Mouse (Mus musculus): ENCODE measurements around the gene Gm44596. TPM values are rescaled to one million over a fixed set of nuclear protein-coding genes. Genes with fewer than 3 reads are reported as not detected.

The Gm44596 gene
- polyA plus RNA-seq, 1 experiment from 2014 or later = not detected

- 91% methylated on average over 7 of the region's 7 CpGs for WGBS
- no peak overlapping the region for H3K9ac ChIP-seq (ENCODE audit: low read depth, low read length)
- H3K4me1 ChIP-seq (replicated peaks; ENCODE audit: control insufficient read depth, insufficient read depth, low read length) = no peaks in the 10 kb centered on the region
- H3K36me3 ChIP-seq (ENCODE audit: control insufficient read depth, insufficient read depth) = peaks cover 49% of the 10 kb centered on the region
- no peaks in the 10 kb centered on the region for H3K9me3 ChIP-seq (ENCODE audit: control insufficient read depth)
- H3K4me3 ChIP-seq (ENCODE audit: low read depth, low read length) = no peak overlapping the region
- no peak for ATAC-seq
- no peak overlapping the region for H3K4me2 ChIP-seq (replicated peaks; ENCODE audit: low read depth)
- H3K27ac ChIP-seq (ENCODE audit: low read depth, low read length) = no peak overlapping the region
- no peaks in the 10 kb centered on the region for H3K27me3 ChIP-seq (replicated peaks; ENCODE audit: control insufficient read depth, insufficient read depth, low read length)
- TF ChIP-seq CTCF (IDR thresholded peaks at IDR 0.05; ENCODE audit: low read depth) = no peak
Measured at GRCm38 (mm10) chr6:128408544-128409125, 33.3 kb downstream of the Gm44596 start.

- no peak for TF ChIP-seq CTCF (IDR thresholded peaks at IDR 0.05; ENCODE audit: low read depth)
- H3K27ac ChIP-seq (ENCODE audit: low read depth, low read length) = no peak overlapping the region
- no peak overlapping the region for H3K9ac ChIP-seq (ENCODE audit: low read depth, low read length)
- 95% methylated on average over 13 of the region's 13 CpGs for WGBS
- H3K36me3 ChIP-seq (ENCODE audit: control insufficient read depth, insufficient read depth) = peaks cover 49% of the 10 kb centered on the region
- ATAC-seq = no peak
- H3K9me3 ChIP-seq (ENCODE audit: control insufficient read depth) = no peaks in the 10 kb centered on the region
- no peak overlapping the region for H3K4me2 ChIP-seq (replicated peaks; ENCODE audit: low read depth)
- H3K4me1 ChIP-seq (replicated peaks; ENCODE audit: control insufficient read depth, insufficient read depth, low read length) = no peaks in the 10 kb centered on the region
- no peak overlapping the region for H3K4me3 ChIP-seq (ENCODE audit: low read depth, low read length)
- no peaks in the 10 kb centered on the region for H3K27me3 ChIP-seq (replicated peaks; ENCODE audit: control insufficient read depth, insufficient read depth, low read length)
Measured at GRCm38 (mm10) chr6:128410305-128410704, 35.0 kb downstream of the Gm44596 start.

- H3K36me3 ChIP-seq (ENCODE audit: control insufficient read depth, insufficient read depth) = peaks cover 49% of the 10 kb centered on the region
- no peak overlapping the region for H3K4me3 ChIP-seq (ENCODE audit: low read depth, low read length)
- no peak overlapping the region for H3K27ac ChIP-seq (ENCODE audit: low read depth, low read length)
- H3K27me3 ChIP-seq (replicated peaks; ENCODE audit: control insufficient read depth, insufficient read depth, low read length) = no peaks in the 10 kb centered on the region
- 18% methylated on average over 3 of the region's 3 CpGs for WGBS
- no peaks in the 10 kb centered on the region for H3K9me3 ChIP-seq (ENCODE audit: control insufficient read depth)
- ATAC-seq = 0 out of 2 replicates have a peak, but pooled peaks have one; percentile 32
- H3K4me2 ChIP-seq (replicated peaks; ENCODE audit: low read depth) = no peak overlapping the region
- peak; percentile 93 for TF ChIP-seq CTCF (IDR thresholded peaks at IDR 0.05; ENCODE audit: low read depth)
- no peak overlapping the region for H3K9ac ChIP-seq (ENCODE audit: low read depth, low read length)
- H3K4me1 ChIP-seq (replicated peaks; ENCODE audit: control insufficient read depth, insufficient read depth, low read length) = no peaks in the 10 kb centered on the region
Measured at GRCm38 (mm10) chr6:128411115-128411514, 35.8 kb downstream of the Gm44596 start.

- no peaks in the 10 kb centered on the region for H3K4me1 ChIP-seq (replicated peaks; ENCODE audit: control insufficient read depth, insufficient read depth, low read length)
- no peak overlapping the region for H3K4me3 ChIP-seq (ENCODE audit: low read depth, low read length)
- no peak for TF ChIP-seq CTCF (IDR thresholded peaks at IDR 0.05; ENCODE audit: low read depth)
- H3K27me3 ChIP-seq (replicated peaks; ENCODE audit: control insufficient read depth, insufficient read depth, low read length) = no peaks in the 10 kb centered on the region
- peaks cover 14% of the 10 kb centered on the region for H3K36me3 ChIP-seq (ENCODE audit: control insufficient read depth, insufficient read depth)
- no peak overlapping the region for H3K4me2 ChIP-seq (replicated peaks; ENCODE audit: low read depth)
- no peak overlapping the region for H3K9ac ChIP-seq (ENCODE audit: low read depth, low read length)
- H3K9me3 ChIP-seq (ENCODE audit: control insufficient read depth) = no peaks in the 10 kb centered on the region
- ATAC-seq = no peak
- 81% methylated on average over 5 of the region's 5 CpGs for WGBS
- no peak overlapping the region for H3K27ac ChIP-seq (ENCODE audit: low read depth, low read length)
Measured at GRCm38 (mm10) chr6:128416169-128416568, 40.9 kb downstream of the Gm44596 start.

- Histone ChIP-seq H3K9me3 (ENCODE audit: control insufficient read depth) (no peaks in the 10 kb centered on the region), H3K4me3 (ENCODE audit: low read depth, low read length) (no peak overlapping the region), H3K27me3 (replicated peaks; ENCODE audit: control insufficient read depth, insufficient read depth, low read length) (no peaks in the 10 kb centered on the region), H3K36me3 (ENCODE audit: control insufficient read depth, insufficient read depth) (peaks cover 4% of the 10 kb centered on the region), H3K9ac (ENCODE audit: low read depth, low read length) (no peak overlapping the region), H3K27ac (ENCODE audit: low read depth, low read length) (no peak overlapping the region), H3K4me1 (replicated peaks; ENCODE audit: control insufficient read depth, insufficient read depth, low read length) (no peaks in the 10 kb centered on the region), H3K4me2 (replicated peaks; ENCODE audit: low read depth) (no peak overlapping the region)
- 64% methylated on average over 1 of the region's 1 CpGs for WGBS
- TF ChIP-seq CTCF (IDR thresholded peaks at IDR 0.05; ENCODE audit: low read depth) = no peak
- no peak for ATAC-seq
Measured at GRCm38 (mm10) chr6:128418076-128418475, 42.8 kb downstream of the Gm44596 start.

GRCm38 (mm10) chr6:128421036-128421435, 45.7 kb downstream of the Gm44596 start:
- H3K9me3 ChIP-seq (ENCODE audit: control insufficient read depth) = no peaks in the 10 kb centered on the region

More at GRCm38 (mm10) chr6:128421036-128421435, 45.7 kb downstream of the Gm44596 start:
- TF ChIP-seq CTCF (IDR thresholded peaks at IDR 0.05; ENCODE audit: low read depth) = no peak
- ATAC-seq = no peak
- Histone ChIP-seq H3K4me3 (ENCODE audit: low read depth, low read length) (no peak overlapping the region), H3K4me1 (replicated peaks; ENCODE audit: control insufficient read depth, insufficient read depth, low read length) (peaks cover 5% of the 10 kb centered on the region), H3K9ac (ENCODE audit: low read depth, low read length) (no peak overlapping the region), H3K27ac (ENCODE audit: low read depth, low read length) (peak overlapping the region; percentile 57), H3K36me3 (ENCODE audit: control insufficient read depth, insufficient read depth) (no peaks in the 10 kb centered on the region; the same call in 1 of the 2 replicates), H3K4me2 (replicated peaks; ENCODE audit: low read depth) (no peak overlapping the region), H3K27me3 (replicated peaks; ENCODE audit: control insufficient read depth, insufficient read depth, low read length) (no peaks in the 10 kb centered on the region)
- 67% methylated on average over 2 of the region's 2 CpGs for WGBS

Measured in intestine, postnatal 0 days (tissue).